Mouse (Mus musculus) C2C12 (cell line): ENCODE measurements around the gene Srarp.

Source experiments
- CEBPB ChIP-seq: IDR thresholded peaks from one replicate; pipeline ENCODE4 v1.6.1; 2011; ENCODE audit warnings: low read depth, mild to moderate bottlenecking, control low read depth, moderate library complexity
- CTCF ChIP-seq: IDR thresholded peaks from one replicate; pipeline ENCODE4 v1.5.1; 2011; ENCODE audit not compliant: control insufficient read depth, insufficient read depth, insufficient read length
- MAX ChIP-seq: IDR thresholded peaks from one replicate; pipeline ENCODE4 v1.6.1; 2011; ENCODE audit warnings: mild to moderate bottlenecking, control low read depth

DNA sequence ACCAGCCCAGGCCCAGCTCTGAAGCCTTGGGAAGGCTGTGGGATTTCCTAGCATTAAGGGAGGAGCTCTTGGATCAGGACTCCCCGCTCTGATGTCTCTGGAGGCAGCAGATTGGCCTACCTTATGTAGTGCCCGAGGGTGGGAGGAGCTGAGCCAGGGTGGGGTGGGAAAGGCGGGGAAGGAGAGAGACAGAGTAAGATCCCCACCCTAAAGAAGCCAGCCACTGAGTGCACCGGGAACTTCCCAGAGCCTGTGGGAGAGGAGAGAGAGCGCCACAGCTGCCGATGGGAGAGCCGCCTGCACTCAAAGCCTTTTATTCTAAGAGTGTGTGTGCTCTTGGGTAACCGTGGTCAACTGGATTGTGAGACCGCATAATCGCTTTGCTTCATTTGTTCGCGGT lies 25.2 kb upstream of the Srarp start:
- no peak for TF ChIP-seq MAX
- no peak for TF ChIP-seq CEBPB
- no peak for TF ChIP-seq CTCF
